Mouse (Mus musculus) midbrain, embryonic 14.5 days (tissue): ENCODE results near the gene Thada. TPM values are rescaled to one million over a fixed set of nuclear protein-coding genes. Genes with fewer than 3 reads are reported as not detected.

Experiments used
- ATAC-seq: fragments of 200-750 bp; cut with Nextera tagmentation; 2 replicates; pipeline ENCODE4 v1.8.0; 2017; ENCODE audit warnings: moderate number of reproducible peaks, moderate library complexity; ENCODE audit not compliant: low FRiP score, low TSS enrichment
- DNase-seq: peaks from one replicate; pipeline ENCODE4 v3.0.0-alpha.2; 2015
- H3K27ac ChIP-seq: fragments of 300-500 bp; sonication (generic); replicated peaks from 2 replicates; pipeline ENCODE4 v1.5.1; 2014; ENCODE audit warnings: mild to moderate bottlenecking, low read depth, low read length, moderate library complexity
- H3K27me3 ChIP-seq: fragments of 300-500 bp; sonication (generic); 2 replicates; pipeline ENCODE4 v1.6.1; 2014; ENCODE audit warnings: low read length, control low read depth, mixed read lengths; ENCODE audit not compliant: control insufficient read depth, insufficient read depth
- H3K36me3 ChIP-seq: fragments of 300-500 bp; sonication (generic); 2 replicates; pipeline ENCODE4 v1.6.1; 2014; ENCODE audit warnings: low read length, control low read depth; ENCODE audit not compliant: control insufficient read depth, insufficient read depth
- H3K4me1 ChIP-seq: fragments of 300-500 bp; sonication (generic); 2 replicates; pipeline ENCODE4 v1.6.1; 2014; ENCODE audit warnings: mild to moderate bottlenecking, antibody characterized with exemption, low read length, control low read depth; ENCODE audit not compliant: control insufficient read depth, insufficient read depth
- H3K4me2 ChIP-seq: fragments of 300-500 bp; sonication (generic); 2 replicates; pipeline ENCODE4 v1.6.1; 2014; ENCODE audit warnings: mild to moderate bottlenecking, low read length, moderate library complexity
- H3K4me3 ChIP-seq: fragments of 300-500 bp; sonication (generic); replicated peaks from 2 replicates; pipeline ENCODE4 v1.5.1; 2014; ENCODE audit warnings: low read depth, low read length
- H3K9ac ChIP-seq: fragments of 300-500 bp; sonication (generic); replicated peaks from 2 replicates; pipeline ENCODE4 v1.6.1; 2014; ENCODE audit warnings: mild to moderate bottlenecking, low read length, moderate library complexity
- H3K9me3 ChIP-seq: fragments of 300-500 bp; sonication (generic); 2 replicates; pipeline ENCODE4 v1.6.1; 2016; ENCODE audit warnings: low read length, control low read depth, mixed read lengths; ENCODE audit not compliant: control insufficient read depth
- WGBS: fragments of 180-500 bp; shearing (Covaris S2); extraction: QIAGEN DNeasy Blood & Tissue Kit; methylation state at CpG from one replicate; pipeline ENCODE4 v1.1.7; 2014; 5-methylcytosine and 5-hydroxymethylcytosine counted together
- polyA plus RNA-seq: library from polyadenylated mRNA; unstranded; fragments of >200 nt; fragmentation: Nextera tagmentation; extraction: Ambion mirVana; gene quantifications from 2 replicates; pipeline ENCODE4 v1.2.1, GENCODE M21; 2014

The Thada gene
- polyA plus RNA-seq, 1 experiment from 2014 or later, result 9.5 TPM

DNA sequence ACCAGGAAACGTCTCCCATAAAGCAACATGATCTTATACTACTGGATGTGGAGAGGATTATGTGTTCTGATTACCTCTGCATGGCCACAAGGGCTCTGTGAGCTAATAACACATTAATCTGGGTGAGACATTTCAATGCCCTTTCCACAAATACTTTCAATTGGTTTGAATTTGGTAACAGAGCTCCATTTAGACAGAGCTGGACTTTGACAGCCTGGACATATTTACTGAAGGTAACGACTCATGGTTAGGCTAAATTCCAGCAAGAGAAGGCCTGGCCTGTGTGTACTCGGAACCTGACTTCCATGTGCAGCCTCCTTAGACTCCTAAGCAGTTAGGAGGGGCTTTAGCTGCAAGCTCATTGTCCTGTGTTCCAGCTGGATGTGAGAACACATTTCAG, 214.6 kb downstream of the Thada start:
- DNase-seq (no peak), ATAC-seq (no peak)
- no peaks in the 10 kb centered on the region for H3K9me3 ChIP-seq
- WGBS, result 85% methylated on average over 3 of the region's 3 CpGs
- H3K4me3 ChIP-seq, result no peak overlapping the region
- H3K27me3 ChIP-seq, result no peaks in the 10 kb centered on the region
- no peak overlapping the region for H3K27ac ChIP-seq
- H3K4me2 ChIP-seq, result no peak overlapping the region
- H3K9ac ChIP-seq, result no peak overlapping the region
- H3K4me1 ChIP-seq, result no peaks in the 10 kb centered on the region
- peaks cover 11% of the 10 kb centered on the region for H3K36me3 ChIP-seq

DNA sequence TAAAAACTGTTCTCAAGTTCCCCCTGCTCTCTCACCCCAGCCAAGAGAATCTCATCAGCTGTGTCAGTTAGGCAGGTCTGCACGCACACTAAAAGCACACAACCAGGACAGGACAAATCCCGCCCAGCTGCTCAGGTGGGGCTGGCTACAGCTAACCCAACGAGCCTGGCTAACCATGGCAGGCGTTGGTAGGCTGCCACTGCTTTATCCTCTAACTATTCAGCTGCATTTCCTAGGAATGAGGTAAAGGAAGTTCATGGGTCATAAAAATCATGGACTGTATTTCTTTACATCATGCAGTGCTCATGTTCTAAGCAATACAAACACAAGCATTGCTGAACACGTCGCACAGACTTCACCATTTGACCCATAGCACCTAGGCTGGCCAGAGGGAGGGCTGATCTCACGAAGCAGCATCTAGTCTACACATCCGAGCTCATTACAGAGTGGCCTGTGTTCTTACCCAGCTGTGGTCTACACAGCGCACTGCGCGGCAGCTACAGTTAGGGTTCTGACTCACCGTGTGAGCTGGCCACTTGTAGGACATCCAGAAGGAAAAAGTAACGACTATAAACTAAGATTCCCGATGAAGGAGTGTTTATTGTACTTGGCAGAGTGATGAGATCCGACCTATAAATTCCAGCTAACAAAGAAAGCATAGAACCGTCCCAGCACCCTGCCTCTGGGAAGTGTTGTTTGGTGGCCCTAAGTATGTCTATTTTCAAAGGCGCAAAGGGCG, 221.7 kb downstream of the Thada start:
- Histone ChIP-seq H3K4me2 (no peak overlapping the region), H3K4me1 (no peaks in the 10 kb centered on the region), H3K9me3 (no peaks in the 10 kb centered on the region), H3K4me3 (no peak overlapping the region), H3K9ac (no peak overlapping the region), H3K27me3 (no peaks in the 10 kb centered on the region), H3K27ac (no peak overlapping the region), H3K36me3 (0 out of 2 replicates have a peak, but pooled peaks cover 2% of the 10 kb centered on the region)
- ATAC-seq (no peak), DNase-seq (no peak)
- 92% methylated on average over 18 of the region's 18 CpGs for WGBS

DNA sequence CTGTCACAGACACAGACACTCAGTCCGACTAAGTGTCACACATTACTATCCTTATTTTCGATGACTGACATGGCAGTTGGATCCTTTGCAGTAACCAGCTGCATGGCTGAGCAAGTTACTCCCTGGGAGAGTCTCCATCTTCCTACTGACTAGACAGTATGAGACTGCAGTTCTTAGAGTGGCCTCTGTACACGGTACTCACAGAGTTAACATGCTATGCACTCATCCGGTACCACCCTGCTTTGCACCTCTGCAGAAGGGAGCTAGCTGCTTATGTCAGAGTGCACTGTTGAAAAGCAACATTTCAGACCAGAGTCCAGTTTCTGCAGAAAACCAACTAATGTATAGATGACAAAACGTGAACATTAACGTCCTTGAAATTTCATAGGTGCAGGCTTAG, 222.2 kb downstream of the Thada start:
- 88% methylated on average over 6 of the region's 6 CpGs for WGBS
- H3K27me3 ChIP-seq, result no peaks in the 10 kb centered on the region

DNA sequence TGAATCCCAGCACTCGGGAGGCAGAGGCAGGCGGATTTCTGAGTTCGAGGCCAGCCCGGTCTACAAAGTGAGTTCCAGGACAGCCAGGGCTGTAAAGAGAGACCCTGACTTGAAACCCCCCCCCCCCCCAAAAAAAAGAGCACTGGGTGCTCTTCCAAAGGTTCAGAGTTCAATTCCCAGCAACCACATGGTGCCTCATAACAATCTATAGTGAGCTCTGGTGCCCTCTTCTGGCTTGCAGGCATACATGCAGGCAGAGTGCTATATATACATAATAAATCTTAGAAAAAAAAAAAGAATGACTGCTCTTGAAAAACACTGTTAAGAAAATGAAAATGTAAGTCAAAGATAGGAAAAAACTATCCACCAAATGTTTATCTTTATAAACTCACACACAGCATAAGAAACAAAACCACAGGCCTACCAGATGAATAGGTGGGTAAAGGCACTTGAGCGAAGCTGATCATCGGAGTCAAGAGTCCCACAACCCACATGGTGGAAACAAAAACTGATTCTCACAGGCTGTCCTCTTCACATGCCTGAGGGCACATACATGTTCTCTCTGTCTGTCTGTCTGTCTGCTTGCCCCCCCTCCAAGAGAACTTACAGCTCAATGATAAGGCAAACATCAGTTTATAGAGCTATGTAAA, 224.6 kb downstream of the Thada start:
- no peak for DNase-seq
- 95% methylated on average over 6 of the region's 6 CpGs for WGBS

More for the DNA sequence above, 222.2 kb downstream of the Thada start:
- Histone ChIP-seq H3K9me3 (no peaks in the 10 kb centered on the region), H3K9ac (no peak overlapping the region), H3K4me3 (no peak overlapping the region), H3K36me3 (0 out of 2 replicates have a peak, but pooled peaks cover 2% of the 10 kb centered on the region), H3K27ac (no peak overlapping the region), H3K4me2 (no peak overlapping the region), H3K4me1 (no peaks in the 10 kb centered on the region)
- ATAC-seq, result no peak
- DNase-seq, result no peak

DNA sequence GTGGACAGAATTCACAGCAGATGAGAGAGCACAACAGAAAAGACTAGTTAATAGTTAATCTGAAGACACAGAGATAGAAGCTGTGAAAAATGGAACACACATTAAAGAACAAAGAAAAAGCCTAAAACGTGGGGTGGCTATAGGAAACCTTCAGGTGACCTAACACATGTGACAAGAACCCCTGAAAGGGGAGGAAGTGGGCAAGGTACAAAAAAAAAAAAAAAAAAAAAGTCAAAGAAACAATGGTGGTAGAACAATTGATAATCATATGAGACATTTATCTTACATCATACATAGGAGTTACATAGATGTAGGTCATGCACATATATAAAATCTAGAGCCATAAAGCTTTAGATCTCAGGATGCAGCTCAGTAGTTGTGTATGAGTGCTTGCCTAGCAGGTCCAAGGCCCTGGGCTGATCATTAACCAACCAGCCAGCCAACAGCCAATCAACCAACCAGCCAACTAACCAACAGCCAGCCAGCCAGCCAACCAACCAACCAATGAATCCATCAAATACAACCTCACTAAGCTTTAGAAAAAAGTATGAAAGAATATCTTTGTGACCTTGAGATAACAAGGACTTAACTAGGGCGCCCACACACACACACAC, 226.2 kb downstream of the Thada start:
- no peaks in the 10 kb centered on the region for H3K9me3 ChIP-seq
- no peaks in the 10 kb centered on the region for H3K4me1 ChIP-seq
- H3K36me3 ChIP-seq, result no peaks in the 10 kb centered on the region
- DNase-seq (no peak), ATAC-seq (no peak)
- WGBS, result 92% methylated on average over 2 of the region's 2 CpGs
- H3K27me3 ChIP-seq, result no peaks in the 10 kb centered on the region
- H3K9ac ChIP-seq, result no peak overlapping the region
- no peak overlapping the region for H3K27ac ChIP-seq
- H3K4me3 ChIP-seq, result no peak overlapping the region
- no peak overlapping the region for H3K4me2 ChIP-seq

More for the DNA sequence above, 224.6 kb downstream of the Thada start:
- H3K9ac ChIP-seq, result no peak overlapping the region
- no peak overlapping the region for H3K4me2 ChIP-seq
- no peak for ATAC-seq
- H3K4me3 ChIP-seq, result no peak overlapping the region
- no peaks in the 10 kb centered on the region for H3K27me3 ChIP-seq
- H3K9me3 ChIP-seq, result no peaks in the 10 kb centered on the region
- H3K36me3 ChIP-seq, result 0 out of 2 replicates have a peak, but pooled peaks cover 2% of the 10 kb centered on the region
- no peak overlapping the region for H3K27ac ChIP-seq
- no peaks in the 10 kb centered on the region for H3K4me1 ChIP-seq

DNA sequence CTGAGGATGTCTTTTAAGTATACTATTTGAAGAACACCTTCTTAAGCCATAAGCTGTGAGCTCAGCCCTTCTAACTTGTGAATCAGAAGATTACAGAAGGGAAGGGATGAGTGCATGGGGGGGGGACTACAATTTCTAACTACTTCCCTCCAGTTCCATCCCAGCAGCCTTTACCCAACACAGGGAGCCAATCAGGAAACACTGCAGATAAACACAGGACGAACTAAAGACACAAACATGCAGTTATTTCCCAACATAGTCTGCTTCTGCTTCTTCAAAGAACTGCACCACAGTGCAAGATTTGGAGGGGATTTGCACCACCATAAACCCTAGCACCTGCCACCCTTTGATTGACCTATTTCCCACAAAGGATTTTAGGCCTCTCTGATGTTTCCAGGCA, 227.8 kb downstream of the Thada start:
- Histone ChIP-seq H3K9me3 (no peaks in the 10 kb centered on the region), H3K27me3 (no peaks in the 10 kb centered on the region), H3K9ac (no peak overlapping the region), H3K36me3 (no peaks in the 10 kb centered on the region), H3K4me1 (no peaks in the 10 kb centered on the region), H3K4me3 (no peak overlapping the region), H3K27ac (no peak overlapping the region), H3K4me2 (no peak overlapping the region)
- DNase-seq, result no peak
- WGBS, result 79% methylated on average over 1 of the region's 1 CpGs
- ATAC-seq, result no peak

DNA sequence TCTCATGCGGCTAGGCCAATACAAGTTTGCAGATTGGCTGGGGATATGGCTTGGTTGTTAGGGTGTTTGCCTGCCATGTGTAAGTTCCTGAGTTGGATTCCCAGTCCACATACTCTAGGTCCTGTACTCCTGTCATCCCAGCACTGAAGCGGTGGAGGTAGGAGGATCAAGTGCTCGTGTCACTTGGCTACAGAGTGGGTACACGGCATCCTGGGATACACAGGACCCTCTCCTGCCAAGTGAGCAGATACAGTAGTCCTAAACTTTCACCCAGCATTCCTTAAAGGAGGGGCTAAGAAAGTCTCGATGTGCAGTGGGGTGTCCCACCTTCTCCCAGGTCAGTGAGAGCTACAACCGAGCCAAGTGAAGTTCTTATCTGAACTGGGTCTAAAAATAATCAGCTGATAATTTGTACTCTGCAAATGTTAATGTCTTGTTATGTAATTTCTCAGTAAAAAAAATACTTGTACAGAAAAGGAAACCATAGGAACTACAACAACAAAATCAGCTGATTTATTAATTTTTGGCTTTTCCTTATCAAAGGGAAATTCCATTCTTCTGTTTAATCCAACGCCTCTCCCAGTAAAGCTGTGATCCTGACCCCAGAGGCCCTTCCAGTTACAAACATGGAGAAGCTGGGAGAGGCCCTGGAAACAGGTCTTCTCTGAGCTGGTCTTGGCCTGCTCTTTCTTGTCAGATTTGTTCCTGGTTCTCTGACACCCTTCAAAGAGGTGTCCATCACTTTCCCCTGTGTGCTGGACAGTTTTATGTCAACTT, 229.0 kb downstream of the Thada start:
- Histone ChIP-seq H3K27me3 (no peaks in the 10 kb centered on the region), H3K27ac (no peak overlapping the region), H3K36me3 (no peaks in the 10 kb centered on the region), H3K9ac (no peak overlapping the region), H3K4me3 (no peak overlapping the region), H3K9me3 (no peaks in the 10 kb centered on the region), H3K4me2 (no peak overlapping the region), H3K4me1 (no peaks in the 10 kb centered on the region)
- ATAC-seq (no peak), DNase-seq (no peak)
- 94% methylated on average over 7 of the region's 7 CpGs for WGBS

DNA sequence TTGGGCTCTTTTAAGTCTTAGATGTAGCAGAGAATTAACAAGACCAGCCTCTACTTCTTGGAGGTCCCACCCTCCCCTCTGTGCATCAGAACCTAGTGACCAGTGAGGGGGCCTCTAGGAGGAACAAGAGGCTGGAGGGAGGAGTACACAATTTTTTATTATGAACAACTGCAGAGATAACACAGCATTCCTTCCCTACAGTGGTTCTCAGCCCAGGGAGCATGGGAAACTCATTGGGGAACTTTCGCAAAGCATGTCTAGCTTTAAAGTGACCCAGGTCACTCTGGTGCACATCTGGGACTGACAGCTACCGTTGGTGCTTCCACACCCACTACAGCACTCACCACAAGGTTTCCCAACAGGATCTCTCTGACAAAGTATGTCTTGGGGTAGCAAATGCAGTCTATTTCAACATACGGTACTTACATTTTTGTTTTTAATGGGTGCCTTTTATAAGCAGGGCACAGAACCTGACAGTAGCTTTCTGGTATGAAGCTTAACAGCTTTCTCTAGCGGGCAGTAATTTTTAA, 230.5 kb downstream of the Thada start:
- Histone ChIP-seq H3K36me3 (0 out of 2 replicates have a peak, but pooled peaks cover 4% of the 10 kb centered on the region), H3K9ac (no peak overlapping the region), H3K4me2 (no peak overlapping the region), H3K4me3 (no peak overlapping the region), H3K27me3 (no peaks in the 10 kb centered on the region), H3K27ac (no peak overlapping the region), H3K9me3 (no peaks in the 10 kb centered on the region), H3K4me1 (no peaks in the 10 kb centered on the region)
- no peak for ATAC-seq
- WGBS, result 90% methylated on average over 4 of the region's 4 CpGs
- no peak for DNase-seq
